Mouse (Mus musculus) kidney, postnatal 4 days (tissue): ENCODE results near the gene Baiap2.
A peak's percentile ranks its signal among the peaks of the same experiment; 100 is the strongest.

Experiments
- DNase-seq, 2 experiments: peaks; one replicate each; pipeline ENCODE4 v3.0.0; 2021; ENCODE audit warnings: mixed read lengths in 2 of 2

Baiap2 gene

DNA sequence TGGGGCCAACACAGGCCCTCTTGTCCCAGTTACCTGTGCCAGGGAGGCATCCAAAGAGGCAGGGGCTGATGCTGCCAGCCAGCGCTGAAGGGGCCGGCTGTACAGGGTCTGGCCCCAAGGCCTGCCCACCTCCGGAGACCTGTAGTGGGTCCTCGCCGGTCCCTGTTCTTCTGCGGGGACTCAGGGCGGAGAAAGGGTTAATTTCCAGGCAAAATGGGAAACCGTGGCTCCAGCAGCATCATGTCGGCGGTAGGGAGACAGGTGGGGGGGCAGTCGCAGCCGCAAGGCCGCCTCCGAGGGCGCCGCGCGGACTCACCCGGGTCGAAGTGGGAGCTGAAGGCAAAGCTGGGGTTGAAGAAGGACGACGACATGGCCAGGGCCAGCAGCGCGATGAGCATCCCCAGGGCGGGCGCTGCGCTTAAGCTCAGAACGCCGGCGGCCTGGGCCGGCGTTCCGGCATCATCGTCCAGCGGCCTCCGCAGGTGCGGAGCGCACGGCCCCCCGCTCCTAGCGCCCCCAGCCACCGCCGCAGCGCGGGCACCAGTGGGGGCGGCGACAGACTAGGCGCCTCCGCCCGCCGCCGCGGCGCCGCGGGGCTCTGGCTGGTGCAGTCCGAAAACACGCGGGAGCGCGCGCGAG is 104.1 kb downstream of the Baiap2 start, which contains the start of gene Aatk:
TSS of gene Aatk (minus strand) at position 615 of the 639 bp plus-strand sequence.
- DNase-seq: peak; percentile 45 to 56

GRCm38 (mm10) chr11:120047531-120048251 is 105.1 kb downstream of the Baiap2 start:
- DNase-seq: no peak

GRCm38 (mm10) chr11:120048252-120048556 is 105.6 kb downstream of the Baiap2 start:
- DNase-seq: peak in 1 of 2 experiments; percentile 63

- no peak for DNase-seq
Measured at GRCm38 (mm10) chr11:120049067-120049466, 106.5 kb downstream of the Baiap2 start.

DNA sequence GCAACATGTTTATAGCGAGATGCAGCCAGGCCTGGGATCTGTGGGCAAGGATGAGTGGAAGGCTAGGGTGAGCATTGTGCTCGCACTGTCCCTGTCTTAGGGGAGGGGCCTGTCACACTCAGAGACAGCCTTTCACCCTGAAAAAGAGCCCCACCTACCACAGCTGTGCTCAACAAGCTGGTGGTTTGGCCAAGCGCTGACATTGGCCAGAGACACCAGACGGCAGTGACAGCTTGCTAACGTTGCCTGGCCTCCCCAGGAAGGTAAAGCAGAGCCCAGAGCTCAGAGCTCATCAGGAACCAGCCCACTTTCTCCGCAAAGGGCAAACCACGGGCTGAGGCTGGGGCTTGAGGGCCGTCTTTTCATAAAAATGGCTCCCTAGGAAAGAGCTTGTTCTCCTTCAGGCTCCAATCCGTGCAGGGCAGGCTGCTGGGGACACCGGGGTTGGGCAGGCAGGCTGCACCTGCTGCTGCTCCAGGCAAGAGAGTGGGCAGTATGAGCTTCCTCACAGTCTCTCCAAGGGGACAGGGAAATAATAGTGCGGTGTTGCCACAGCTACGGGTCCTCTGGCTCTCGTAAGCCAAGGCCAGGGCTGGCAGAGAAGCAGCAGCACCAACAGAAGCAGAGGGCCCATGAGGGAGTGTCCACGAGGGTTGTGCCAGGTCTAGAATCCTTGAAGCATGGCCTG is 108.7 kb downstream of the Baiap2 start:
- DNase-seq: no peak

- DNase-seq: peak; percentile 55 to 64
Measured at GRCm38 (mm10) chr11:120052274-120052673, 109.7 kb downstream of the Baiap2 start.

DNA sequence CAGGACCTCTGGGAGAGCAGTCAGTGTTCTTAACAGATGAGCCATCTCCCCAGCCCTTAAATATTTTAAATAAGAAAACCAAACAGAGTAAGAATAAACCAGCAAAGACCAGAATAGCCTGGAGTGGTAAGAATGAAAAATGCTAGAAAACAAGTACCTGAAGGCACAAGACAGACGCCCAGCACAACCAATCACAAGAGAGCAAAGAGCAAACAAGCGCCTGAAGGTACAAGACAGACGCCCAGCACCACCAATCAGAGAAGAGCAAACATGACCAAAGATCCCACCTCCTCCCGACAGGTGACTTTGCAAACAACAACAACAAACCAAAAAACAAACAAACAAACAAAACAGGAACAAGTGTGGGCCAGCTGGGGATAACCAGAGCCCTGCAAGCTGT is 111.3 kb downstream of the Baiap2 start:
- DNase-seq: no peak

DNA sequence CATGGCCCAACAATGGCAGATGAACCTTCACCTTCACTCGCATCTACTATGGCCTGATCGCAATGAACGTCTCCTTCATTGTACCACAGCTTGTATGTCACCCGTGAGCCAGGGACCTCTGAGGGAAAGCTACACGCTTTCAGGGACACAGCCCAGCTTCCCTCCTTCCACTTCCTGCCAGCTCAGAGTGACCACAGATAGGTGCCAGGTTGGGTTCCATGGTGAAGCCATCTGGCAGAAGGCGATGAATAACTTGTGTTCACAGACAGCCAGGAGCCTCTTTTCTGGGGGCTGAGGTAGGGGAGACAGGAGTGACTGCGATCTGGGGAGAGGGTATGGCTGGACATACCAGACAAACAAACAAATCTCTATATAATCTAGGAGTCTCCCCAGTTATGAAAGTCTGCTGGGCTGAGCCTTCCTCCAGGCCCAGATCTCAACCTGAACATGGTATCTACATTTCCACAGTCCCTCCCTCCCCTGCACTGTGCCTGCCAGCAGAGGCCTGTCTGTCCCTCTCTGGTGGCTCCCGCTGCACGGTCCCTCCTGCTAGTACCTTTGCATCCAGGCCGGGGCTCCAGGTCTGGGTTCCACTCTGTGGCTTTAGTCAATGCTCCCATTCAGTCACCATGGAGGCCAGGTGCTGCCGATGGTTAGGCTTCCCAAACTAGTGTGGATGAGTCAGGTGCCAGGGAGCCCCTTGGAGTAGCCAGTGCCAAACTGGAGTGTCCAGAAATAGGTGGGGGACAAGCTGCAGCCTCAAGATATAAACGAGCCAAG is 113.6 kb downstream of the Baiap2 start:
- no peak for DNase-seq
